Mouse (Mus musculus) heart, adult 10 weeks (tissue): ENCODE measurements around the gene Zfp983. TPM values are rescaled to one million over a fixed set of nuclear protein-coding genes. Genes with fewer than 3 reads are reported as not detected.

Source experiments
- polyA plus RNA-seq: library from polyadenylated mRNA; stranded (reverse); fragments of 350-450 nt; fragmentation: Illumina TruSeq; extraction: RNeasy Lipid Tissue Mini Kit (QIAGEN cat#74804); gene quantifications from one replicate; pipeline ENCODE4 v1.2.3, GENCODE M21; 2014; ENCODE audit warnings: low read depth, low replicate concordance

Zfp983 gene
- polyA plus RNA-seq: 3.8 TPM

GRCm38 (mm10) chr17:21650364-21650907 lies at the start of gene Zfp983:
Zfp983 (plus strand) TSS chr17:21650624.

GRCm38 (mm10) chr17:21691560-21691959 lies 41.1 kb downstream of the Zfp983 start, which contains the start of gene Gm10226:
Gm10226 (plus strand) TSS chr17:21691860.

GRCm38 (mm10) chr17:21707343-21707996 lies 57.0 kb downstream of the Zfp983 start, which contains the start of gene Zfp760:
Zfp760 (plus strand) TSS chr17:21707741.

Other genes starting within 250 kb of the Zfp983 start
- gene Zfp54, start 227.4 kb upstream of the Zfp983 start, polyA plus RNA-seq: 2.3 TPM
- 8.2 TPM for gene Zfp51, start 200.2 kb upstream of the Zfp983 start, polyA plus RNA-seq
- gene Zfp53, start 161.6 kb upstream of the Zfp983 start, polyA plus RNA-seq: 3.6 TPM
- gene Zfp52, start 115.1 kb upstream of the Zfp983 start, polyA plus RNA-seq: 8.1 TPM
- 6.7 TPM for gene Zfp948, start 83.6 kb upstream of the Zfp983 start, polyA plus RNA-seq
- gene Gm10226, start 41.2 kb downstream of the Zfp983 start, polyA plus RNA-seq: not detected
- 2.1 TPM for gene Zfp760, start 57.1 kb downstream of the Zfp983 start, polyA plus RNA-seq
- 3.7 TPM for gene Zfp229, start 80.2 kb downstream of the Zfp983 start, polyA plus RNA-seq
- 0.84 TPM for gene Zfp820, start 195.1 kb downstream of the Zfp983 start, polyA plus RNA-seq